Mouse (Mus musculus) spleen, adult 2 months (tissue): ENCODE results near the gene Gatm.

Experiments used
- CTCF ChIP-seq: fragments of 200-500 bp; IDR thresholded peaks from 2 replicates; pipeline ENCODE4 v1.5.1; 2011; ENCODE audit warnings: mild to moderate bottlenecking, inconsistent platforms; ENCODE audit not compliant: insufficient read depth, insufficient read length, insufficient replicate concordance; ENCODE audit errors: extremely low read depth
- POLR2A ChIP-seq: fragments of 200-500 bp; IDR thresholded peaks from 2 replicates; pipeline ENCODE4 v1.6.1; 2011; ENCODE audit warnings: low read depth, low read length, inconsistent platforms

DNA sequence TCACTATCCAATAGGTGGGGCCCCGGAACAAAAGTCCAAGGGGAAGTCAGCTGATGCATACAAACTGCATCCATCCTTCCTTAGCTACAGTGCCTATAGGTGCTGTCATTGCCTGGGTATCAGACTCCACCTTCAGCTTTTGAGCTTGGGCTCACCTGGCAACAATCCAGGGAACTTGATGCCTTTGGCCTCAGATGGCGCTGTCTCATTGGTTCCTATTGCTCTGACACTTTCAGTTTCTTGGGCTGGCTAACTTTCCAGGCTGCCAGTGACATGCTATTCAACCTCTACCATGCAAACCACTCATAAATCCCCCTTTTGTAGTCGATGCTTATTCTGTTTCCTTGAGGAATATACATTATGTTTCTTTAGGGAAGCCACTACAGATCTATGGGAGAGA is 24.8 kb downstream of the Gatm start:
- TF ChIP-seq POLR2A = no peak
- no peak for TF ChIP-seq CTCF
